Mouse (Mus musculus) bone marrow macrophage, adult 2 months (primary cell): ENCODE measurements at regions not wholly inside any gene's neighbourhood (a gene's known extent, or its start where the extent isn't known, plus 50 kb on each side); places are given as distances from the start of the nearest gene placed in this dataset.
A peak's percentile ranks its signal among the peaks of the same experiment; 100 is the strongest.

ENCODE experiments used
- H3K27ac ChIP-seq: 2 replicates; pipeline ENCODE4 v1.5.1; 2012; ENCODE audit warnings: low read depth, low read length; ENCODE audit not compliant: insufficient read depth
- H3K4me1 ChIP-seq: 2 replicates; pipeline ENCODE4 v1.6.1; 2012; ENCODE audit warnings: low read length; ENCODE audit not compliant: control insufficient read depth, insufficient read depth
- H3K4me3 ChIP-seq: 2 replicates; pipeline ENCODE4 v1.5.1; 2012; ENCODE audit warnings: mild to moderate bottlenecking, low read length, moderate library complexity; ENCODE audit not compliant: insufficient read depth
- CTCF ChIP-seq: IDR thresholded peaks from 2 replicates; pipeline ENCODE4 v1.5.1; 2012; ENCODE audit warnings: low read depth, mild to moderate bottlenecking, low read length, moderate library complexity
- POLR2A ChIP-seq: IDR thresholded peaks from 2 replicates; pipeline ENCODE4 v1.6.1; 2012; ENCODE audit warnings: mild to moderate bottlenecking, low read depth, low read length, borderline replicate concordance

- Histone ChIP-seq H3K4me3 (no peak overlapping the region), H3K27ac (no peak overlapping the region), H3K4me1 (peaks cover 7% of the 10 kb centered on the region)
- TF ChIP-seq POLR2A, result no peak
- no peak for TF ChIP-seq CTCF
Observed at GRCm38 (mm10) chr3:149387537-149387936, 397.2 kb upstream of the Adgrl2 start.

- Histone ChIP-seq H3K4me3 (no peak overlapping the region), H3K27ac (no peak overlapping the region), H3K4me1 (peaks cover 18% of the 10 kb centered on the region)
- no peak for TF ChIP-seq CTCF
- TF ChIP-seq POLR2A, result no peak
Observed at GRCm38 (mm10) chr3:149386027-149386426, 395.7 kb upstream of the Adgrl2 start.

GRCm38 (mm10) chr3:149385336-149385735 lies 395.0 kb upstream of the Adgrl2 start:
- no peak overlapping the region for H3K27ac ChIP-seq
- TF ChIP-seq POLR2A (no peak), CTCF (no peak)
- no peak overlapping the region for H3K4me3 ChIP-seq
- H3K4me1 ChIP-seq, result peaks cover 24% of the 10 kb centered on the region

GRCm38 (mm10) chr3:149381559-149382245 lies 391.3 kb upstream of the Adgrl2 start:
- H3K4me1 ChIP-seq, result peaks cover 30% of the 10 kb centered on the region
- H3K27ac ChIP-seq, result no peak overlapping the region
- TF ChIP-seq CTCF, result no peak
- no peak overlapping the region for H3K4me3 ChIP-seq

GRCm38 (mm10) chr3:149381051-149381450 lies 390.7 kb upstream of the Adgrl2 start:
- TF ChIP-seq POLR2A, result no peak
- TF ChIP-seq CTCF, result no peak
- H3K4me3 ChIP-seq, result no peak overlapping the region
- H3K27ac ChIP-seq, result no peak overlapping the region
- peaks cover 28% of the 10 kb centered on the region for H3K4me1 ChIP-seq

- H3K4me3 ChIP-seq, result peak overlapping the region; percentile 32; the same call in 1 of the 2 replicates
- H3K27ac ChIP-seq, result peak overlapping the region; percentile 54
- TF ChIP-seq CTCF, result no peak
- TF ChIP-seq POLR2A, result no peak
- H3K4me1 ChIP-seq, result peaks cover 23% of the 10 kb centered on the region
Observed at GRCm38 (mm10) chr3:149379866-149380472, 389.6 kb upstream of the Adgrl2 start.

GRCm38 (mm10) chr3:149379249-149379865 lies 389.0 kb upstream of the Adgrl2 start:
- Histone ChIP-seq H3K4me3 (peak overlapping the region; percentile 32; the same call in 1 of the 2 replicates), H3K27ac (peak overlapping the region; percentile 54), H3K4me1 (peaks cover 23% of the 10 kb centered on the region)
- no peak for TF ChIP-seq POLR2A

- no peak overlapping the region for H3K4me3 ChIP-seq
- no peak overlapping the region for H3K27ac ChIP-seq
- peaks cover 7% of the 10 kb centered on the region for H3K4me1 ChIP-seq
- TF ChIP-seq CTCF, result no peak
- TF ChIP-seq POLR2A, result no peak
Observed at GRCm38 (mm10) chr3:149371439-149371838, 381.1 kb upstream of the Adgrl2 start.

GRCm38 (mm10) chr3:149370517-149371227 lies 380.3 kb upstream of the Adgrl2 start:
- no peak for TF ChIP-seq POLR2A
- no peak for TF ChIP-seq CTCF
- H3K4me1 ChIP-seq, result peaks cover 7% of the 10 kb centered on the region
- no peak overlapping the region for H3K27ac ChIP-seq
- H3K4me3 ChIP-seq, result no peak overlapping the region

- TF ChIP-seq POLR2A, result no peak
- no peak for TF ChIP-seq CTCF
- Histone ChIP-seq H3K27ac (no peak overlapping the region), H3K4me3 (no peak overlapping the region)
Observed at GRCm38 (mm10) chr3:149367888-149368287, 377.5 kb upstream of the Adgrl2 start.

More at GRCm38 (mm10) chr3:149367888-149368287, 377.5 kb upstream of the Adgrl2 start:
- peaks cover 7% of the 10 kb centered on the region for H3K4me1 ChIP-seq
